Mouse (Mus musculus): Measurements from ENCODE around the gene Ccdc162. TPM values are rescaled to one million over a fixed set of nuclear protein-coding genes. Genes with fewer than 3 reads are reported as not detected.
A peak's percentile ranks its signal among the peaks of the same experiment; 100 is the strongest.

The Ccdc162 gene
- polyA plus RNA-seq, 1 experiment from 2014 or later, result 2.9 TPM

- Histone ChIP-seq H3K36me3 (no peaks in the 10 kb centered on the region), H3K9me3 (replicated peaks) (no peaks in the 10 kb centered on the region), H3K27ac (replicated peaks) (no peak overlapping the region), H3K4me2 (replicated peaks) (no peak overlapping the region), H3K27me3 (no peaks in the 10 kb centered on the region), H3K4me1 (peaks cover 3% of the 10 kb centered on the region; the same call in 1 of the 2 replicates), H3K9ac (no peak overlapping the region), H3K4me3 (replicated peaks) (no peak overlapping the region)
- 100% methylated on average over 1 of the region's 1 CpGs for WGBS
- no peak for ATAC-seq (ENCODE audit: insufficient number of reproducible peaks, low FRiP score, low TSS enrichment, low read depth)
Measured at GRCm38 (mm10) chr10:41632062-41632461, 84.4 kb downstream of the Ccdc162 start.

GRCm38 (mm10) chr10:41626996-41627395 is 89.4 kb downstream of the Ccdc162 start:
- no peak overlapping the region for H3K27ac ChIP-seq (replicated peaks)
- H3K4me2 ChIP-seq (replicated peaks), result no peak overlapping the region
- ATAC-seq (ENCODE audit: insufficient number of reproducible peaks, low FRiP score, low TSS enrichment, low read depth), result no peak
- H3K4me1 ChIP-seq, result no peaks in the 10 kb centered on the region
- no peak overlapping the region for H3K4me3 ChIP-seq (replicated peaks)
- no peaks in the 10 kb centered on the region for H3K27me3 ChIP-seq
- WGBS, result 83% methylated on average over 3 of the region's 3 CpGs
- H3K36me3 ChIP-seq, result no peaks in the 10 kb centered on the region
- no peak overlapping the region for H3K9ac ChIP-seq
- H3K9me3 ChIP-seq (replicated peaks), result no peaks in the 10 kb centered on the region

GRCm38 (mm10) chr10:41619988-41620387 is 96.4 kb downstream of the Ccdc162 start:
- Histone ChIP-seq H3K27ac (replicated peaks) (no peak overlapping the region), H3K4me1 (no peaks in the 10 kb centered on the region), H3K4me2 (replicated peaks) (no peak overlapping the region), H3K4me3 (replicated peaks) (no peak overlapping the region), H3K27me3 (no peaks in the 10 kb centered on the region), H3K9ac (no peak overlapping the region), H3K9me3 (replicated peaks) (no peaks in the 10 kb centered on the region), H3K36me3 (no peaks in the 10 kb centered on the region)
- WGBS, result 92% methylated on average over 2 of the region's 2 CpGs
- no peak for ATAC-seq (ENCODE audit: insufficient number of reproducible peaks, low FRiP score, low TSS enrichment, low read depth)

- ATAC-seq (ENCODE audit: insufficient number of reproducible peaks, low FRiP score, low TSS enrichment, low read depth), result no peak
- Histone ChIP-seq H3K27ac (replicated peaks) (no peak overlapping the region), H3K9me3 (replicated peaks) (no peaks in the 10 kb centered on the region), H3K4me2 (replicated peaks) (no peak overlapping the region), H3K4me1 (0 out of 2 replicates have a peak, but pooled peaks cover 4% of the 10 kb centered on the region), H3K36me3 (no peaks in the 10 kb centered on the region), H3K9ac (no peak overlapping the region), H3K27me3 (no peaks in the 10 kb centered on the region), H3K4me3 (replicated peaks) (no peak overlapping the region)
- 84% methylated on average over 4 of the region's 4 CpGs for WGBS
Measured at GRCm38 (mm10) chr10:41615487-41615886, 100.9 kb downstream of the Ccdc162 start.

- Histone ChIP-seq H3K9ac (no peak overlapping the region), H3K36me3 (no peaks in the 10 kb centered on the region), H3K4me3 (replicated peaks) (no peak overlapping the region), H3K9me3 (replicated peaks) (no peaks in the 10 kb centered on the region), H3K4me2 (replicated peaks) (no peak overlapping the region), H3K27me3 (no peaks in the 10 kb centered on the region), H3K4me1 (0 out of 2 replicates have a peak, but pooled peaks cover 4% of the 10 kb centered on the region), H3K27ac (replicated peaks) (no peak overlapping the region)
- 78% methylated on average over 5 of the region's 5 CpGs for WGBS
- ATAC-seq (ENCODE audit: insufficient number of reproducible peaks, low FRiP score, low TSS enrichment, low read depth), result no peak
Measured at GRCm38 (mm10) chr10:41611941-41612340, 104.5 kb downstream of the Ccdc162 start.

GRCm38 (mm10) chr10:41609475-41609874 is 107.0 kb downstream of the Ccdc162 start:
- H3K27ac ChIP-seq (replicated peaks), result no peak overlapping the region
- no peaks in the 10 kb centered on the region for H3K27me3 ChIP-seq
- peaks cover 4% of the 10 kb centered on the region; the same call in 1 of the 2 replicates for H3K4me1 ChIP-seq
- H3K9ac ChIP-seq, result no peak overlapping the region
- H3K4me2 ChIP-seq (replicated peaks), result no peak overlapping the region
- no peaks in the 10 kb centered on the region for H3K36me3 ChIP-seq
- WGBS, result 86% methylated on average over 1 of the region's 1 CpGs
- H3K4me3 ChIP-seq (replicated peaks), result no peak overlapping the region
- ATAC-seq (ENCODE audit: insufficient number of reproducible peaks, low FRiP score, low TSS enrichment, low read depth), result no peak
- no peaks in the 10 kb centered on the region for H3K9me3 ChIP-seq (replicated peaks)

- Histone ChIP-seq H3K4me2 (replicated peaks) (no peak overlapping the region), H3K9ac (no peak overlapping the region), H3K4me1 (peaks cover 1% of the 10 kb centered on the region; the same call in 1 of the 2 replicates), H3K36me3 (no peaks in the 10 kb centered on the region), H3K27ac (replicated peaks) (no peak overlapping the region), H3K9me3 (replicated peaks) (no peaks in the 10 kb centered on the region), H3K4me3 (replicated peaks) (no peak overlapping the region), H3K27me3 (no peaks in the 10 kb centered on the region)
- ATAC-seq (ENCODE audit: insufficient number of reproducible peaks, low FRiP score, low TSS enrichment, low read depth), result no peak
- WGBS, result 83% methylated on average over 3 of the region's 3 CpGs
Measured at GRCm38 (mm10) chr10:41608485-41608884, 107.9 kb downstream of the Ccdc162 start.

- WGBS, result 81% methylated on average over 1 of the region's 1 CpGs
- H3K9ac ChIP-seq, result no peak overlapping the region
- peaks cover 6% of the 10 kb centered on the region; the same call in 1 of the 2 replicates for H3K4me1 ChIP-seq
- no peaks in the 10 kb centered on the region for H3K27me3 ChIP-seq
- no peaks in the 10 kb centered on the region for H3K36me3 ChIP-seq
- no peak overlapping the region for H3K27ac ChIP-seq (replicated peaks)
- H3K4me2 ChIP-seq (replicated peaks), result no peak overlapping the region
- H3K4me3 ChIP-seq (replicated peaks), result no peak overlapping the region
- ATAC-seq (ENCODE audit: insufficient number of reproducible peaks, low FRiP score, low TSS enrichment, low read depth), result no peak
- no peaks in the 10 kb centered on the region for H3K9me3 ChIP-seq (replicated peaks)
Measured at GRCm38 (mm10) chr10:41602667-41603066, 113.8 kb downstream of the Ccdc162 start.

- Histone ChIP-seq H3K4me1 (peaks cover 6% of the 10 kb centered on the region), H3K9me3 (replicated peaks) (no peaks in the 10 kb centered on the region), H3K27me3 (no peaks in the 10 kb centered on the region), H3K36me3 (no peaks in the 10 kb centered on the region), H3K4me2 (replicated peaks) (no peak overlapping the region), H3K27ac (replicated peaks) (peak overlapping the region; percentile 63; the same call in 1 of the 2 replicates), H3K4me3 (replicated peaks) (no peak overlapping the region), H3K9ac (no peak overlapping the region)
- no peak for ATAC-seq (ENCODE audit: insufficient number of reproducible peaks, low FRiP score, low TSS enrichment, low read depth)
- 70% methylated on average over 7 of the region's 7 CpGs for WGBS
Measured at GRCm38 (mm10) chr10:41601898-41602545, 114.4 kb downstream of the Ccdc162 start.

GRCm38 (mm10) chr10:41601302-41601701 is 115.1 kb downstream of the Ccdc162 start:
- Histone ChIP-seq H3K27ac (replicated peaks) (no peak overlapping the region), H3K36me3 (no peaks in the 10 kb centered on the region)
- 68% methylated on average over 4 of the region's 4 CpGs for WGBS

GRCm38 (mm10) chr10:41599051-41599450 is 117.4 kb downstream of the Ccdc162 start:
- no peak overlapping the region for H3K27ac ChIP-seq (replicated peaks)
- peaks cover 24% of the 10 kb centered on the region for H3K4me1 ChIP-seq
- H3K9ac ChIP-seq, result no peak overlapping the region
- no peaks in the 10 kb centered on the region for H3K27me3 ChIP-seq
- no peaks in the 10 kb centered on the region for H3K9me3 ChIP-seq (replicated peaks)
- 61% methylated on average over 9 of the region's 9 CpGs for WGBS
- H3K36me3 ChIP-seq, result no peaks in the 10 kb centered on the region
- no peak overlapping the region for H3K4me2 ChIP-seq (replicated peaks)
- H3K4me3 ChIP-seq (replicated peaks), result no peak overlapping the region
- ATAC-seq (ENCODE audit: insufficient number of reproducible peaks, low FRiP score, low TSS enrichment, low read depth), result no peak

More at GRCm38 (mm10) chr10:41601302-41601701, 115.1 kb downstream of the Ccdc162 start:
- ATAC-seq (ENCODE audit: insufficient number of reproducible peaks, low FRiP score, low TSS enrichment, low read depth), result no peak
- Histone ChIP-seq H3K9ac (no peak overlapping the region), H3K27me3 (no peaks in the 10 kb centered on the region), H3K4me1 (peaks cover 12% of the 10 kb centered on the region), H3K9me3 (replicated peaks) (no peaks in the 10 kb centered on the region), H3K4me2 (replicated peaks) (no peak overlapping the region), H3K4me3 (replicated peaks) (no peak overlapping the region)

- Histone ChIP-seq H3K27ac (replicated peaks) (no peak overlapping the region), H3K9me3 (replicated peaks) (no peaks in the 10 kb centered on the region), H3K27me3 (no peaks in the 10 kb centered on the region), H3K4me3 (replicated peaks) (no peak overlapping the region), H3K36me3 (no peaks in the 10 kb centered on the region), H3K9ac (no peak overlapping the region), H3K4me2 (replicated peaks) (no peak overlapping the region), H3K4me1 (peaks cover 24% of the 10 kb centered on the region)
- ATAC-seq (ENCODE audit: insufficient number of reproducible peaks, low FRiP score, low TSS enrichment, low read depth), result no peak
- WGBS, result 36% methylated on average over 9 of the region's 9 CpGs
Measured at GRCm38 (mm10) chr10:41598221-41598620, 118.2 kb downstream of the Ccdc162 start.
